Mouse (Mus musculus) spleen, adult 12 weeks (tissue): ENCODE measurements around the gene Bag5.
A peak's percentile ranks its signal among the peaks of the same experiment; 100 is the strongest.
"Not testable (repeated sequence)": the region's sequence is repeated elsewhere in the genome, so short reads cannot be mapped to it uniquely, and the experiment has no call there.

Experiments used
- DNase-seq: peaks from one replicate; pipeline ENCODE4 v3.0.0; 2022; ENCODE audit warnings: low spot score

The Bag5 gene

DNA sequence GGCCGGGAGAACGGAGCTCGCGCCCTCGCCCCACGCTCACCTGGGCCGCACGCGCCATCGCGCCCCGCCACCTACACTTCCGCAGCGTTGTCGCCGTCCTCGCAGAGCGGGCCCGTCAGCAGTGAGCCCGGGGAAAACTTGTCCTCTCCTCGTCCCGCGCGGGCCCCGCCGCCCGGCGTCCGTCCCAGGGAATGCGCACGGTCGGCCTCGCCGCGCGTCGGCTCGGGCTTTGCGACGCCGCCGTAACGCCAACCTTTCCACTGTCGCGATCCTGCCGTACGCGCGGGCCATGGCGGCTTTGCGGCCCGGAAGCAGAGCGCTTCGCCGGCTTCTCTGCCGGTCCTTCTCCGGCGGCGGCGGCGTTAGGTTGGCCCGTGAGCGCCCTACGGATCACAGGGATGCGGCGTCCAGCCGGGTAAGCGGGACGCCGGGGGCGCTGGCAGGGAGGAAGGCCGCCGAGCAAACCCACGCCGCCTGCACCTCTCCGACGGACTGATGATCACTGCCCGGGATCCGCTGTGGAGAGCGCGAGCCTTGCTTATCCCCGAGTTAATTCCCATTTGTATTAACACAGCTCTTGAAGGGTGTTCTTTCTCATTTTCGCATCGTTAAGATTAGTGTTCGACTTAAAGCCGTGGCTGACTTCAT is at the start of gene Bag5, which contains the start of gene Apopt1:
TSS of gene Bag5 (minus strand) at position 254 of the 648 bp plus-strand sequence.
TSS of gene Apopt1 (plus strand) at position 258 of the 648 bp plus-strand sequence.
- peak; percentile 82 for DNase-seq

DNA sequence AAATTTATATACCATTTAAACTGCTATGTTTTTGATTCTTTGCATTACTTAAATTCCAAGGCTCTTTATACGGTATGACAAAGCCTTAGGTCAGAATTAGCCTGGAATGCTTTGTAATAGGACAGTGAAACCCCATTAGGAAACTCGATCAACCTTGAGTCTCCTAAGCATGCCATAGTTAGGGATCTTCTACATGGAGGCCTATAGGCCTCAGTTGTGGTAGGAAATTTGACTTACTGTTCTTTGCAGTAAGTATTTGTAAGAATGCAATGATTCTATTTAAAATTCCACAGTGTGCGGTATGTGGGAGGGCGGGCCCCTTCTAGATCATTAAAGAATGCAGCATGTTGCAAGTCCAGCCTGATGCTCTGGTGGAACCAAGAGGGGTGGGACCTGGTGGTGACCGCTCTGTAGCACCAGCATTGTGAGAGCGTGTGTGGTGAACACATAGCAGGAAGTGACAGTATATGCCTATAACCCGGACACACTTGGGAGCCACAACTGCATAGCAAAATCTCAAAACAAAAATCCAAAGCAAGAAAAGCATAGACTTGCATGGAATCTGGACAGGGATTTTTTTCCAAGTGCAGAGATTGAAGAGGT is 47.4 kb upstream of the Bag5 start:
- no peak for DNase-seq

DNA sequence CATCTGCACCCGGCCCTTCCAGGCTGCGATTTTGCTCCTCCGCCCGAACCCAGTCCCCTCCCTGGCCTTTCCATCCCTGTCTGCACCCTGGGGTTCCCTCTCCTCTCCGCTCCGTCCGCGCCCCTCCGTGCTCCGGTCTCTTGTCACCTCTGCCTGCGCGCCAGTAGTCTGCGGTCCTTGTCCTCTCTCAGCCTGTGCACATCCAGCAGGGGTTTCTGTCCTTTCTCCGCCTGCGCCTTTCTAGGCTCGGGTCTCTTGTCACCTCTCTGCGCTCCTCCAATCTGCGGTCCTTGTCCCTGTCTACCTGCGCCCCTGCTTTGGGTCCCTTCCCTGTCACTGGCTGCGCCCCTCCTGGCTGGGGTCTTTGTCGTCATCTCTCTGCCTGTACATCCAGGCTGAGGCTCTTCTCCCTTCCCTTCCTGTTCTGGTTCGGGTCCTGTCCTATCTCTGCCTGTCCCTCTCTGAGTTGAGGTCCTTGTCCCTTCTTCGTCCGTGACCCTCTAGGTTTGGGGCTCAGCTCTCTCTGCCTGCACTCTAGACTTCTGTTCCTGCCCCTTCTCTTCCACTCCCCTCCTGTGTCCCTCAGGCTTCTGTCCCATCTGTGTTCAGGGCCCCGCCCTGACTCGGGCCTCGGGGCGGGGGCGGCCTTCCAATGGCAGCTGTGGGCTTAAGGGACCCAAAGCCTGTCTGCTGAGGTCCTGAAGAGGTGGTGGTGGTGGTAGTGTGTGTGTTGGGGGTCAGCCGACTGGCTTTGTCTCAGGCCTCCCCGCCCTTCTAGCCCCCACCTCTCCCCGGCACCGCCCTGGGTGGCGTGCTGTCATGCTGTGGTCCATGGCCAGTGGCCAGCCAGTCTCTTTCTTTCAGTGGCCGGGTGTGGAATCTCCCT is 46.4 kb upstream of the Bag5 start:
- no peak for DNase-seq

DNA sequence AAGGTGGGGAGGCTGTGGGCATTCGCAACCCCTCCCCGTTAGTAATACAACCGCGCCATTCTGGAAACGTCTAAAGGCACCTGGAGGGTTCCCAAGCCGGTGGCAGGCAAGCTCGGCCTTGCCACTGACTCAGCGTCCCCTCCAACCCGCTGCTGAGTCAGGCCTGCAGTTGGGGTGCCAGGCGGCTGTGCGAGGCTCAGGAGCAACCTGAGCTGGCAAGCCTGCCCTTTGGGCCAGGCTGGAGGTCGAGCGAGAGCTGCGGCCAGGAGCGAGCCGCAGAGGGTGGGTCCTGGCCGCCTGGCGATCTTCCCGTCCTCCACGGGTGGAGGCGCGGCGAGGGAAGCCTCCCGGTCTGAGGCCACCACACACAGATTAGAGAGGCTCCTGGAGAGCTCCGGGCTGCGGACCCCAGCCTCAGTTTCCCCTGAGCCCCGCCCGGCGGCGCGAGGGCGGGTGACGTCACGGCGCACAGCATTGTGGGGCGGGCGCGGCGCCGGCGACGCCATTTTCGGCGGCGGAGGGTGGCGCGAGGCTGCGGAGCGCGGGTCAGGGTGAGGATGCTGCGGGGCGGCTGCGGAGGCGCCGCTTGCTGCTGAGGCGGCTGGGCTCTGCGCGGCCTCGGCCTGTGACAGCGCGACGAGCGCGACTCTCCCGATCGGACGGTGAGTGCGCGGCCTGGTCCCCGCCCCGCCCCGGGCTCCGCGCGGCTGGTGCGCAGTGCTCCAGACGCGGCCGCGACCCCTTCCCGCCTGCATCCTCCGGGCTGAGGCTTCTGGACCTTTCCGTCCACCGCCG is 45.5 kb upstream of the Bag5 start, which contains the start of gene Klc1:
TSS of gene Klc1 (plus strand) at position 469 of the 795 bp plus-strand sequence.
- DNase-seq, result peak; percentile 73

DNA sequence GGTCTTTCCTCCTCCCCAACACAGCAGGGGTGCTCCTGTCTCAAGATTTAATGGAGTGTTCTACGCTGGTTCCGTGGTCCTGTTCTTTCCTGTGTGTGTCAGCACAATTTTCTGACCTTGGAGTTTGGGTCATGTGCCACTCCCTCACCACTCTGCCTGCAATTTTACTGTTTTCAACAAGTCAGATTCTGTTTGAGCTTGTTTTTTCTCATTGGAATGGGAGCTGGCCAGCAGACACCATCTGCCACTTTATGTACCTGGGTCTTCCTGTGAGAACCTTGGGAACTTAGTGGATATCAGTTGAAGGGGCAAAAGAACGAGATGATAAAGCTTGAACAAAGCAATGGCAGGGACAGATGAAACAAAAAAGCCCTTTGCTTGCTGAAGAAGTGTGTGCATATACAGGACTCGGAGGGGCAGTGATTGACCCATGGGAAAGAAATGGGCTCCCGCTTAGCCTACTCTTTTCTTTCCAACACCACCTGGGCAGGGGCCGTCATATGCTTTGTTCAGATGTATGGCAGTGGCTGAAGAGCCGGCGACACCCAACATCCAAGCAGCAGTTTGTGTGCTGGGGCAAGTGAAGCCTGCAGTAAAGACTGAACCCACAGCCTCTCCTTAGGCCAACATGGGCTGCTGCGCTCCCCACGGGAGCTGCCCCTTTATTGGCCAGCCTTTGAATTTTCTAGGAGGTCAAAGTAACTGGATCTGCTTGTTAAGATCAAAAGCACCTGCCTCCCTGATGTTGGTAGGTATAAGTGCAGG is 44.7 kb upstream of the Bag5 start:
- no peak for DNase-seq

DNA sequence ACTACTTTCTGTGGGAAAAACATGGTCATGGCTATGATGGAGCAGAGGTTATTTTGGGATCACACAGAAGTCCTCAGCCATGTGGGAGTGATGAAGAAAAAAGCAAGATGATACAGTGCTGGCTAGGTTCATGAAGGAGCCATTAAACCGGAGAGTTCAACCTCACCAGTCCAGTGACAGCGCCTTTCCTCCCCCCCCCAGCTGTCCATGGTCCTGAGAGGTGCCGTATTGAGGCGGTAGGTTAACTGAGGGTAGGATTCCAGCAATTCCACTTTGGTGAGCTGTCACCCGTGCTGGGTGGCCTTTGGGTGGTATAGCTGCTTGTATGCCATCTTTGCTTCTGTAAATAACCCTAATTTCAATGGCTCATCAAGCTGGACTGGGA is 43.6 kb upstream of the Bag5 start:
- DNase-seq, result no peak

DNA sequence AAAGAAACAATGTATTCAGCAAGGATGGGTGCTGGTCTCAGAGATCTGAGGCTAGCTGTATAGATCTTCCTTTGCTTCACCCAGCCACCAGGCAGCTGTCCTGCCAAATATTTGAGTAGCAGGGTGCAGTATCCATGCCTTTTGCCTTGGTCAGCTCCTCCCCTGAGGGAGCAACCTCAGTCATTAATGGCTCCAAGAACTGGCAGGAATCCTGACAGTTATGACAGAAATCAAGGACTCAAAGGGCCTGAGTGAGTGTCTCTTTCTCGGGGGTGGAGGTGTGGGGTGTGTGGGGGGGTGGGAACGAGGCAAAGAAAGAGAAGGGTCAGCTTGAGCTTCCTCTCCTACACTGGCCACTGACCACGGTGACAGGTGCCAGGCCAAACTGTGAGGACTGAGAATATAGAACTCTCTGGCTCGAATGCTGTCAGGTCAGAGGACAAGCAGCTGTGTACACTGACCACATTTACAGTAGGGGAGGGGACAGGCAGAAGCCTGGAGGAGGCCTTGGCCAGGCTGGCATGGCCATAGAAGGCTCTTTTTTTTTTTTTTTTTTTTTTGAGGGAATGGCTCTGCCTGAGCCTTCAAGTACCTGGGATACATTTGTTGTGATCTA is 43.1 kb upstream of the Bag5 start:
- no peak for DNase-seq

DNA sequence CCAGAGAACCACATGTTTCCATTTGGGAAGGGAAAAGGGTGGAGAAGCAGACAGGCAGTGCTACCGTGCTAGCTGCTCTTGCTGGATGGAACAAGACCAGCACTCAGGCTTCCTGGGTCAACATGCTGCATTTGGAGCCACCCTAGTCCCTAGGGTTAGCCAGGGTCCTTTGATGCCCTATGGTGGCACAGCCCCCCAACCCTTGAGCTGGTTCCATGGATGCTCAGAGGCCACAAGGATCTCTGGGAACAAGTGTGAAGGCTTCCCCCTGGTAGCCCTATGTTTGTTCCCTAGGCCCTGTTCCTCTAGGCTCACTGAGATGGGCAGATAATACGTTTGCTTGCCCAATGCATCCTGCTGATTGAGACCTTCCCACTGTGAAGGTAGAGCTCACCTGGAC is 42.2 kb upstream of the Bag5 start:
- DNase-seq, result no peak

DNA sequence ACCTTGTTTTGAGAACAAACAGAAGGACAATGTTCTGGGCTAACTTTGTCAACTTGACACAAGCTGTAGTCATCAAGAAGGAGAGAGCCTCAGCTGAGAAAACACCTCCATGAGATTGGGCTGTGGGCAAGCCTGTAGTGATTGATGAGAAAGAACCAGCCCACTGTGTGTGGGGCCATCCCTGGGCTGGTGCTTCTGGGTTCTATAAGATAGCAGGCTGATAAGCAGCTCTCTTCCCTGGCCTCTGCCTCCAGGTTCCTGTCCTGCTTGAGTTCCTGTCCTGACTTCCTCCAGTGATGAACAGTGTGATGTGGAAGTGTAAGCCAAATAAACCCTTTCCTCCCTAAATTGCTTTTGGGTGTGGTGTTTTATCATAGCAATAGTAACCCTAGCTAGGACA is 41.7 kb upstream of the Bag5 start:
- no peak for DNase-seq

DNA sequence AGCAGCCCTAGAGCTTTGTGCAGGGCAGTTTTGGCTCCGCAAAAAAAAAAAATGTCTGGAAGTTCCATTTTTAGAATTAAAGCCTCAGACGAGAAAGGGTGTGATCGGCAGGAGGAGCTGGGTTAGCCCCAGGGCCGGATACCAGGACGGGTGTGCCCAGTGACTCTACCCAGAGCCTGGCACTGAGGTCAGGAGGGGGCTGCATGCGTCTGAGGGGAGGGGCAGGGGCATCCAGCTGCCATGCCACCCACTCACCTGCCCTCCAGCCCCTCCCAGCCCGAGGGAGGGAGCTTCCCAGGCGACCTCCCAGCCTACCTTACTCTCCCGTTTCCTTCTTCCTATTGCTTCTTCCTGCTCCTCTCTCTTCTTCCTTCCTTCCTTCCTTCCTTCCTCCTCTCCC is 40.3 kb upstream of the Bag5 start:
- DNase-seq, result no peak

DNA sequence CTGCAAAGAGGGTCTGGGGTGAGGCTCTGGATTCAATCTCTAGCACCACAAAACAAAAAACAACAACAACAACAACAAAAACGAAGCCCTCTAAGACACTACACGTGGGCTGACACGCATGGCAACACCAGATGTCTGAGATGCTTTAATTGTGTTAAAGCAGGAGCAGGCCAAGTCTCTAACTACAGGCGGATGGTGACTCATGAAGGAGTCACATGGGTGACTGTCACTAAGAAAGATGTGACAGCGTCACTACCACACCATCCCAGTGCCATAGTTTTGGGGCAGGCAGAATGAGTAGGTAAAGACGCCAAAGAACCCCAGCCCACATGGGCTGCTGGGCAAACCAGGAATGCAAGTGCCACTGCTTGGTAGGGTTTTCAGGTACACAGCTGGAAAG is 39.4 kb upstream of the Bag5 start:
- DNase-seq, result no peak

DNA sequence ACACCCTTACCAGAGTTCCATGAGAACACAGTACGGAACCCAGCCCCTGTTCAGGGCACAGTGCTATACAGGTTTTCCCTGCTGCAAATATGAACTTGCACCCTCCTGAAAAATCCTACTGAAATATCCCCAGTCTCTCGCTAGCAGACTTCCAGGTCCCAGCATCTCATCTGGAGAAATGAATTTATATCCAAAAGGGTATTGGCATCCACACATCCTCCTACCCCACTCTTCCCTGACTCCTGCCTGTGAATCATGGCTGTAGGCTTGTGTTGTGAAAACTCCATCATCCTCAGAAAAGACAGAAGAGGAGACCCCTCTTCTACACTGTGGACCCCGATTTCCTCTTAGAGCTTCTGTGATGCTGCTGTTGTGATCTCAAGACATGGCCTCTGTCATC is 37.7 kb upstream of the Bag5 start:
- DNase-seq, result no peak

DNA sequence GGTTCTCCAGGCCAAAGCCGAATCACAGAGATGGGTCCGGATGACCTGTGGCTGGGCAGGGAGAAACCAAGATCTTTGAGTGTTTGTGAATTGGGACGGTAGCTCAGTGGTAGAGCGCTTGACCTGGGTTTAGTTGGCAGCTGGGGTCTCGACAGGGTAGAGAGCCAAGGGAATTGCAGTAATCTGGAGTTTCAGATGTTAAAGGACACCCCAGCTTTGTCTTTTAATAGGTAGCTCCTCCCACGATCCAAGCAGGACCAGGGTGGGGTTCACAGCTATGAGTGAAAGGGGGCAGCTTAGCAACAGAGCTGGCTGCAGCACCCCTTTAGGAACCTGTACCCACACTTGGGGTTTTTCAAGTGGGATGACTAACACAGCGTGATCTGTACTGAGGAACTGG is 34.4 kb upstream of the Bag5 start:
- no peak for DNase-seq

DNA sequence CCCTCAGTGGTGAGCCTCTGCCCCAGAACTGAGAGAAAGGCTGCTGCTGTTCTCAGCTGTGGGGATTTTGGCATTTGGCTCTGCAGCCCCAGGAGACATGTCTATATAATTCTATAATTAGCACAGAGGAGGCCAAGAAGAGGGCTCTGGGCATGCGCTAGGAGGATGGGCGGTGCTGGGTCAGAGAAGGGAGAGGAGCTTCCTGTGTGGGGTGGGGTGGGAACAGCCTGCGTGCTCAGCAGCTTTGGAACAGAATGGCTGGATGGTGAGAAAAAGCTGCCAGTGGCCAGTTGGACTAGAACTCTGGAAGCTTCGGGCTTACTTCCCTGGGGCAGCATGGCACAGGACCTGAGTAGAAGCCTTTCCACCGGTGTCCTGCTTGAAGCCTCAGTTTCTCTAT is 33.0 kb upstream of the Bag5 start:
- no peak for DNase-seq

DNA sequence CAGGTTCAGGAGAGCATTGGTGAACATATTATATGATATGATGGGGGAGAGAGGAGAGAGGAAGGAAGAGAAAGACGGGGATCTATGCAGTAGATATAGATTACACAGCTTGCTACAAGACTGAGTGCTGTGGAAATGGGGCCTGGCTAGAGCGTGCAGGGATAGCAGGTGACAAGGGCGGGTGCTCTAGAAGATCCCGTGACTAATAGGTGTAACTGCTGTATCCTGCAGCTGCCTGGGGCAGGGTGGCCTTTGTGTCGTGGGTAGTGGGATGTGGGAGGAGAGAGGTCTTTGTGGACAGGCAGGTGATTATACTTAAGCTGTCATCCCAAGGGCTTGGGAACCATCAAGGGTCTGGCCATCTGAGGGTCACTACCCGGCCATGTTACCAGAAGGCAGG is 32.2 kb upstream of the Bag5 start:
- no peak for DNase-seq

DNA sequence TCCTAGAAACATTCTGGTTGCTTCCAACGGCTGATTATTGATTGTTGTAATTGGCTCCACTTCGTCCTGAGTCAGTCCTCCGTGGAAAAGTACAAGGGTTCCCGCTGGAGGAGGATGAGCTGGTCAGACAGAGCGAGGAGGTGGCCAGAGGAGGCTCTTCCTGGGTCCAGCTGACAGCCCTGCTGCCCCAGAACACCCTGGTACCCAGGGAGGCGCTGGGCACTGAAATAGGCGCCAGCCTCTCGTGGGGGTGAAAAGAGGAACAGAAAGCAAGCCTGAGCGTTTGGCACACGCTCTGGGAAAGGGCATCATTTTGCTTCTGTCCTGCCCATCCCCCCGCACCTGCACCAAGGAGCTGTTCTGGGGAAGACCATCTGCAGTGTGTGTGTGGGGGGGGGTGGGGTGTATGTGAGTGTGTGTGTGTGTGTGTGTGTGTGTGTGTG is 30.9 kb upstream of the Bag5 start:
- peak; percentile 10 for DNase-seq

DNA sequence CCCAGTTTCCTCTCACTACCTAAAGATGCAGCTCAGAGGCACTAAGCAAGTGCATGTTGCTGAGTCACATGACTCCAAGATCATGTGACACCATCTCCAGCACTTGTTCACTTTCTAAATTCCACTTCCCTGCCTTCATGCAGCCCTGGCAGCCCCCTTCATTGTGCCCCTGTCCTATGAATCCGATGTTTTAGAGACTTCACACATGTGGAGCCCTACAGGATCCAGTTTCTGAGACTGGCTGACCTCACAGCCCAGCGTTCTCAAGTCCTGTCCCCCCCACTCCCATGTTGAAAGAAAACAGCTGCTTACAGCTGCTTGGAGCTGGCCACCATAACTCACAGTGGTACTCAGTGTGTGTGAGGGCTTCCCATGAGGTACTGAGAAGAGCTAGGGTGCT is 30.4 kb upstream of the Bag5 start:
- DNase-seq, result no peak

DNA sequence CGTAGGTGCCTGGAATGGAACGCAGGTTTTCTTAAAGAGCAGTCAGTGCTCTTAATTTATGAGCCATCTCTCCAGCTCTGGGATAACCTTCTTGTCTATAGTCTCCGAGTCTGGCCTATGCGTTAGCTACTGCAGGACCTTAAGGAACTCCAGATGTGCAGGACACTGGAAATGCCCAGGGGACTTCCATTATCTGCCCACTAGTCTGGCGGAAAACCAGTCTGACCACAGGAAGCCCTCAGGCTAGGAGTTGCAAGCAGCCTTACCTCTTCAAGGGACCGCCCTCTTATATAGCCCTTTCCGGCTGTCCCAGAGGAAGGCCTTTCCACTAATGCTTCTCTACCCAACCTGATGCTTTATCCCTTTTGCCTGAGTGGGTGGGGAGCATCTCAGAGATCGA is 28.3 kb upstream of the Bag5 start:
- no peak for DNase-seq

DNA sequence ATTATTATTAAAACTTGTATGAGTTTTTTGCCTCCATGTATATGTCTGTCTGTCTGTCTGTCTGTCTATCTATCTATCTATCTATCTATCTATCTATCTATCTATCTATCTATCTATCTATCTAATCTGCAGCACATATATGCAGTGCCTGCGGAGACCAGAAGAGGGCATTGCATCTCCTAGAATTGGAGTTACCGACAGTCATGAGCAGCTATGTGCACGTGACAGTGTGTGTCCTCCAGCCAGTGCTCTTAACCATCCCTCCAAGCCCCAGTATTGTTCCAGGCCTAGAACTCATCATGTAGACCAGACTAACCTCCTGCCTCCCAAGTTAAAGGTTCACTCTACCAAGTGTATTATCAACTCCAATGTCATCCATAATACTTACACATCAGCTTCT is 25.7 kb upstream of the Bag5 start:
- no peak for DNase-seq

DNA sequence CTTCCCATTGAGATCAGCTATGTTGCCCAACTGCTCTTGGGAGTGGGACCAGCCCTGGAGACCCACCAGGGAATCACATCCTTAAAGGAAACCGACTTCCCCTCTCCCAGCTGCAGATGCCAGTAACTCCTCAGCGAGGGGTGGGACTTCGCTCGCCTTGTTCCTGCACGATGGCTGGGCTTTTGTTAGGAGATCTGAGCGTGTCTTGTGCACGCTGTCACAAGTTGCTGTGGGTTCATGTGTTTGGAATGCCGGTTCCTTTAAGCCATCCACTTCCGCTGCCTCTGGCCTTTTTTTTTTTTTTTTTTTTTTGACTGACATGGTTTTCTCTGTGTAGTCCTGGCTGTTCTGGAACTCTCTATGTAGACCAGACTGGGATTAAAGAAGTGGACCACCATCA is 24.3 kb upstream of the Bag5 start:
- no peak for DNase-seq

DNA sequence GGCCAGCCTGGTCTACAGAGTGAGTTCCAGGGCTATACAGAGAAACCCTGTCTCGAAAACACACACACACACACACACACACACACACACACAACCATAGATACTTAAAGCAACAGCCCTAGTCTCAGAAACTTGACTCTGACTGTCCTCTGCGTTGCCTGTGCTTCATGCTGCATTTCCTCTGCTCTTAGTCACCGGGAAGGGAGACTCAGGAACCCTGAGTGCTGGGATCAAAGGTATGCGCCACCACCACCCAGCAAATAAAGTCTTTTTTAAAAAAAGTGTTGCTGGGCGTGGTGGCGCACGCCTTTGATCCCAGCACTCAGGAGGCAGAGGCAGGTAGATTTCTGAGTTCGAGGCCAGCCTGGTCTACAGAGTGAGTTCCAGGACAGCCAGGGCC is 23.6 kb upstream of the Bag5 start:
- DNase-seq, result not testable (repeated sequence)
